Mouse (Mus musculus): Measurements from ENCODE around the gene Slc16a9.

- TF ChIP-seq CTCF (IDR thresholded peaks at IDR 0.05; ENCODE audit: extremely low read depth, insufficient read depth, insufficient read length, insufficient replicate concordance): no peak
- no peak for TF ChIP-seq POLR2A (IDR thresholded peaks at IDR 0.05; ENCODE audit: low read depth, low read length)
Measured at GRCm38 (mm10) chr10:70257029-70257428, 12.1 kb downstream of the Slc16a9 start.

Data from spleen, adult 2 months (tissue).